Mouse (Mus musculus) MEL (cell line): ENCODE results near the gene Pcsk2. TPM values are rescaled to one million over a fixed set of nuclear protein-coding genes. Genes with fewer than 3 reads are reported as not detected.

Source experiments
- DNase-seq: peaks from one replicate; pipeline ENCODE4 v3.0.0; 2011; ENCODE audit warnings: low read depth, low spot score
- H3K27ac ChIP-seq: 2 replicates; pipeline ENCODE4 v1.5.1; 2012; ENCODE audit warnings: low read depth, mild to moderate bottlenecking, control low read depth, low read length, moderate library complexity; ENCODE audit not compliant: control insufficient read depth
- H3K27me3 ChIP-seq, 2 experiments: fragments of 150-350 bp in 1 of 2; sonication (generic) in 1 of 2; 2 replicates each; pipeline ENCODE4 v1.6.1; 2012; ENCODE audit warnings: low read length in 2 of 2, mild to moderate bottlenecking in 2 of 2, improper control_type of control experiment in 1 of 2, moderate library complexity in 1 of 2; ENCODE audit not compliant: insufficient read depth in 2 of 2, control insufficient read depth in 1 of 2
- H3K36me3 ChIP-seq, 2 experiments: 2 replicates each; pipeline ENCODE4 v1.6.1; 2012 to 2014; ENCODE audit warnings: low read length in 2 of 2, improper control_type of control experiment in 1 of 2, inconsistent platforms in 1 of 2, mild to moderate bottlenecking in 1 of 2; ENCODE audit not compliant: insufficient read depth in 2 of 2, control insufficient read depth in 1 of 2
- H3K4me1 ChIP-seq, 2 experiments: fragments of 150-350 bp in 1 of 2; sonication (generic) in 1 of 2; 2 replicates each; pipeline ENCODE4 v1.6.1; 2012; ENCODE audit warnings: low read length in 2 of 2, improper control_type of control experiment in 1 of 2, mild to moderate bottlenecking in 1 of 2; ENCODE audit not compliant: insufficient read depth in 2 of 2, control insufficient read depth in 1 of 2
- H3K4me3 ChIP-seq, 2 experiments: fragments of 150-350 bp in 1 of 2; sonication (generic) in 1 of 2; 2 replicates each; pipeline ENCODE4 v1.5.1; 2012; ENCODE audit warnings: low read depth in 2 of 2, low read length in 2 of 2, mild to moderate bottlenecking in 2 of 2, moderate library complexity in 2 of 2, control low read depth in 1 of 2, improper control_type of control experiment in 1 of 2; ENCODE audit not compliant: control insufficient read depth in 1 of 2, insufficient read depth in 1 of 2
- H3K79me2 ChIP-seq: 2 replicates; pipeline ENCODE4 v1.6.1; 2012; ENCODE audit warnings: mild to moderate bottlenecking, low read length, moderate library complexity; ENCODE audit not compliant: control insufficient read depth, poor library complexity, insufficient read depth
- H3K9ac ChIP-seq: 2 replicates; pipeline ENCODE4 v1.6.1; 2012; ENCODE audit warnings: low read depth, mild to moderate bottlenecking, control low read depth, low read length, moderate library complexity; ENCODE audit not compliant: control insufficient read depth, poor library complexity, severe bottlenecking
- H3K9me3 ChIP-seq: fragments of 150-350 bp; sonication (generic); replicated peaks from 2 replicates; pipeline ENCODE4 v1.6.1; 2012; ENCODE audit warnings: mild to moderate bottlenecking, low read length, improper control_type of control experiment, moderate library complexity; ENCODE audit not compliant: insufficient read depth
- CHD2 ChIP-seq: IDR thresholded peaks from 2 replicates; pipeline ENCODE4 v1.6.1; 2011; ENCODE audit warnings: low read length, improper control_type of control experiment
- ELF1 ChIP-seq: IDR thresholded peaks from 2 replicates; pipeline ENCODE4 v1.6.1; 2014; ENCODE audit warnings: low read depth, mild to moderate bottlenecking, inconsistent platforms, low read length, improper control_type of control experiment, moderate library complexity
- EP300 ChIP-seq, 2 experiments: IDR thresholded peaks; 2 replicates each; pipeline ENCODE4 v1.6.1; 2011; ENCODE audit warnings: improper control_type of control experiment in 2 of 2, low read length in 2 of 2, low read depth in 1 of 2, mild to moderate bottlenecking in 1 of 2
- ETS1 ChIP-seq: IDR thresholded peaks from 2 replicates; pipeline ENCODE4 v1.6.1; 2012; ENCODE audit warnings: low read depth, mild to moderate bottlenecking, inconsistent platforms, low read length, improper control_type of control experiment, moderate library complexity
- GABPA ChIP-seq: IDR thresholded peaks from 2 replicates; pipeline ENCODE4 v1.6.1; 2012; ENCODE audit warnings: low read depth, mild to moderate bottlenecking, inconsistent platforms, low read length, improper control_type of control experiment, moderate library complexity
- HCFC1 ChIP-seq: IDR thresholded peaks from 2 replicates; pipeline ENCODE4 v1.6.1; 2012; ENCODE audit warnings: low read depth, mild to moderate bottlenecking, inconsistent platforms, low read length, improper control_type of control experiment, moderate library complexity
- JUND ChIP-seq: IDR thresholded peaks from 2 replicates; pipeline ENCODE4 v1.6.1; 2011; ENCODE audit warnings: low read depth, mild to moderate bottlenecking, improper control_type of control experiment, low read length
- KAT2A ChIP-seq: conservative IDR thresholded peaks from 2 replicates; pipeline ENCODE4 v1.6.1; 2012; ENCODE audit warnings: low read depth, low read length, improper control_type of control experiment, inconsistent platforms
- MAX ChIP-seq: IDR thresholded peaks from 2 replicates; pipeline ENCODE4 v1.6.1; 2011; ENCODE audit warnings: low read length, improper control_type of control experiment
- MXI1 ChIP-seq: IDR thresholded peaks from 2 replicates; pipeline ENCODE4 v1.6.1; 2011; ENCODE audit warnings: mild to moderate bottlenecking, low read depth, low read length, improper control_type of control experiment
- NRF1 ChIP-seq: IDR thresholded peaks from 2 replicates; pipeline ENCODE4 v1.6.1; 2014; ENCODE audit warnings: low read depth, mild to moderate bottlenecking, inconsistent platforms, low read length, improper control_type of control experiment, moderate library complexity; ENCODE audit not compliant: poor library complexity, insufficient read depth, severe bottlenecking
- POLR2AphosphoS5 ChIP-seq: IDR thresholded peaks from 2 replicates; pipeline ENCODE4 v1.6.1; 2012; ENCODE audit warnings: low read depth, borderline replicate concordance, mild to moderate bottlenecking, inconsistent platforms, low read length, moderate library complexity, mixed read lengths
- RAD21 ChIP-seq: IDR thresholded peaks from 2 replicates; pipeline ENCODE4 v1.6.1; 2011; ENCODE audit warnings: mild to moderate bottlenecking, low read depth, low read length, improper control_type of control experiment
- SIN3A ChIP-seq: IDR thresholded peaks from 2 replicates; pipeline ENCODE4 v1.6.1; 2012; ENCODE audit warnings: low read length, improper control_type of control experiment, inconsistent platforms
- SMC3 ChIP-seq: IDR thresholded peaks from 2 replicates; pipeline ENCODE4 v1.6.1; 2011; ENCODE audit warnings: low read depth, low read length, improper control_type of control experiment
- TBP ChIP-seq: IDR thresholded peaks from 2 replicates; pipeline ENCODE4 v1.8.0; 2011; ENCODE audit warnings: low read depth, low read length, improper control_type of control experiment
- TCF12 ChIP-seq: IDR thresholded peaks from 2 replicates; pipeline ENCODE4 v1.6.1; 2014; ENCODE audit warnings: low read depth, mild to moderate bottlenecking, inconsistent platforms, low read length, improper control_type of control experiment, moderate library complexity
- USF1 ChIP-seq: IDR thresholded peaks from 2 replicates; pipeline ENCODE4 v1.6.1; 2014; ENCODE audit warnings: low read depth, mild to moderate bottlenecking, inconsistent platforms, low read length, improper control_type of control experiment, moderate library complexity
- USF2 ChIP-seq, 2 experiments: IDR thresholded peaks; 2 replicates each; pipeline ENCODE4 v1.6.1; 2011 to 2012; ENCODE audit warnings: improper control_type of control experiment in 2 of 2, low read length in 2 of 2, borderline replicate concordance in 1 of 2, inconsistent platforms in 1 of 2, low read depth in 1 of 2, mild to moderate bottlenecking in 1 of 2; ENCODE audit not compliant: insufficient read depth in 1 of 2
- ZKSCAN1 ChIP-seq: IDR thresholded peaks from 2 replicates; pipeline ENCODE4 v1.6.1; 2012; ENCODE audit warnings: low read depth, mild to moderate bottlenecking, inconsistent platforms, low read length, improper control_type of control experiment, moderate library complexity
- ZNF384 ChIP-seq: IDR thresholded peaks from 2 replicates; pipeline ENCODE4 v1.6.1; 2012; ENCODE audit warnings: low read depth, mild to moderate bottlenecking, inconsistent platforms, low read length, improper control_type of control experiment
- polyA plus RNA-seq, 2 experiments: library from polyadenylated mRNA; stranded (reverse) in 1 of 2; unstranded in 1 of 2; fragments of >175 nt in 1 of 2; fragments of >200 nt in 1 of 2; gene quantifications; 2 replicates each; pipeline versions ENCODE4 v1.2.1 to v1.2.4; 2012; ENCODE audit warnings: low replicate concordance in 2 of 2, low read depth in 1 of 2; ENCODE audit not compliant: insufficient read length in 2 of 2, insufficient read depth in 1 of 2, missing spikeins in 1 of 2
- total RNA-seq: library from RNA; depleted of rRNA; stranded (reverse); fragments of 300-350 nt; gene quantifications from 2 replicates; pipeline ENCODE4 v1.2.3, GENCODE M21; 2012

The Pcsk2 gene
- total and polyA plus RNA-seq, 3 experiments = not detected

DNA sequence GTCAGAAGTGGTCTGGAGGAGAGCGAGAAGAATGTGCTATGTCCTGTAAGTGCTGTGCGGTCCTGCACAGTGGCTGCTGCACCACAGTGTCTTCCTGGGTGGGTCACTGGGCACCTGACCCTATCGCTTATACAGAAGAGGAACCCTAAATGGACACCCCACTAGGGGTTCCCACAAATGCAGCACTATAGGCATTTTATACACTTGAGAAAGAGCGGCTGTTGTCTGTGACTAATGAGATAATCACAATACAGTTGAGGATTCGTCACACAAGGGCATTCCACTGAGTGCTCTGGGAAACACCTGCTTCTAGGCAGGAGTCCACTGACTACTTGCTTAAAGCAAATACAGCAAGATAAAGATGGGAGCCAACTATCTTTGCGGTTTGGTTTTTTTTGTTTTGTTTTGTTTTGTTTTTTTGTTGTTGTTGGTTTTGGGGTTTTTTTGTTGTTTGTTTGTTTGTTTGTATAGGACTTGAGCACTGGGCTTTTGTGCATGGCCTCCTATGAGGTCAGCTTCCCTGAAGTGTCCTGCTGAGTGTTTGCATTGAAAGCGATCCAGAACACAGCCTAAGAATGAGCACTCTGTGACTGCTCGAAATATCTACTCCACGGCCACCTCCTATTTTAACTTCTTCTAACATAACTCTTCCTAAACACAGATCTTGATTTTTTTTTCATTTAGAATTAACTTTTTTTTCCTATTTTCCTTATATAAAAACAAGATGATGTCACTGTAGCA lies 261.1 kb downstream of the Pcsk2 start:
- no peaks in the 10 kb centered on the region; a peak in 1 of 4 replicates for H3K27me3 ChIP-seq
- H3K36me3 ChIP-seq = no peaks in the 10 kb centered on the region

DNA sequence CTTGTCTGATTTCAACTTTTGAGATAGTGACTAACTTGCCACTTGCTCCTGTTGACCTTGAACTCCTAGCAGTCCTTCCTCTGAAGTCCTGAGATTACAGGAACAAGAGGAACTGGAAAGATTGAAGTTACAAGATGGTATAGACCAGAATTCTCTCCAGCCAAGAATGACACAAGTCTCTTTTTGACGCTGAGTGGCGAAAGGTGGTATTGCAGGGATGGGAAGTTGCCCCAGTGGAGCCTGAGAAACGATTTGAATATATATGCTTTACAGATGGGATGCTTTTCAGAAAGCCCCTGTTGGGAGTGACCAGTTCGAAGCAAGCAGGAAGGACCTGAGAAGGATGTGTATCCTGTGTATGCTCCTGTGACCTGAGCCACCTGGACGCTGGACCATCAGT lies 262.8 kb downstream of the Pcsk2 start:
- Histone ChIP-seq H3K27me3 (no peaks in the 10 kb centered on the region; a peak in 1 of 4 replicates), H3K9ac (no peak overlapping the region), H3K36me3 (no peaks in the 10 kb centered on the region), H3K9me3 (no peaks in the 10 kb centered on the region), H3K79me2 (no peaks in the 10 kb centered on the region), H3K27ac (no peak overlapping the region), H3K4me1 (no peaks in the 10 kb centered on the region), H3K4me3 (no peak overlapping the region)
- TF ChIP-seq TBP = no peak
- no peak for TF ChIP-seq ELF1
- no peak for TF ChIP-seq GABPA
- TF ChIP-seq MXI1 = no peak
- TF ChIP-seq KAT2A = no peak
- no peak for TF ChIP-seq EP300 (IDR thresholded peaks at IDR 0.05; ENCODE audit: low read depth in 1 of 2, low read length in 2 of 2)
- DNase-seq = no peak

More for the DNA sequence above, 261.1 kb downstream of the Pcsk2 start:
- Histone ChIP-seq H3K9me3 (no peaks in the 10 kb centered on the region), H3K27ac (no peak overlapping the region), H3K79me2 (no peaks in the 10 kb centered on the region), H3K4me1 (no peaks in the 10 kb centered on the region), H3K9ac (no peak overlapping the region), H3K4me3 (no peak overlapping the region)
- TF ChIP-seq MAX = no peak
- no peak for TF ChIP-seq MXI1
- no peak for TF ChIP-seq SIN3A
- no peak for TF ChIP-seq RAD21
- TF ChIP-seq ETS1 = no peak
- no peak for TF ChIP-seq CHD2
- TF ChIP-seq TBP = no peak
- TF ChIP-seq GABPA = no peak
- no peak for TF ChIP-seq HCFC1
- TF ChIP-seq TCF12 = no peak
- no peak for TF ChIP-seq ZNF384
- no peak for TF ChIP-seq SMC3
- no peak for TF ChIP-seq JUND
- no peak for TF ChIP-seq ZKSCAN1
- TF ChIP-seq POLR2AphosphoS5 = no peak
- TF ChIP-seq USF2 (IDR thresholded peaks at IDR 0.05; ENCODE audit: borderline replicate concordance in 1 of 2, insufficient read depth in 1 of 2, low read depth in 1 of 2, low read length in 2 of 2) = no peak
- no peak for TF ChIP-seq USF1
- TF ChIP-seq NRF1 = no peak
- DNase-seq = no peak
